Mouse (Mus musculus) small intestine, adult 2 months (tissue): ENCODE results near the gene Hnrnpr.

Experiments
- CTCF ChIP-seq: fragments of 200-500 bp; IDR thresholded peaks from 2 replicates; pipeline ENCODE4 v1.5.1; 2012; ENCODE audit warnings: low read depth, mild to moderate bottlenecking, control low read depth, inconsistent platforms, low read length, moderate library complexity, mixed read lengths; ENCODE audit not compliant: insufficient replicate concordance, insufficient read length; ENCODE audit errors: extremely low read depth
- POLR2A ChIP-seq: fragments of 200-500 bp; IDR thresholded peaks from 2 replicates; pipeline ENCODE4 v1.6.1; 2012; ENCODE audit warnings: low read depth, mild to moderate bottlenecking, control low read depth, inconsistent platforms, low read length, moderate library complexity

DNA sequence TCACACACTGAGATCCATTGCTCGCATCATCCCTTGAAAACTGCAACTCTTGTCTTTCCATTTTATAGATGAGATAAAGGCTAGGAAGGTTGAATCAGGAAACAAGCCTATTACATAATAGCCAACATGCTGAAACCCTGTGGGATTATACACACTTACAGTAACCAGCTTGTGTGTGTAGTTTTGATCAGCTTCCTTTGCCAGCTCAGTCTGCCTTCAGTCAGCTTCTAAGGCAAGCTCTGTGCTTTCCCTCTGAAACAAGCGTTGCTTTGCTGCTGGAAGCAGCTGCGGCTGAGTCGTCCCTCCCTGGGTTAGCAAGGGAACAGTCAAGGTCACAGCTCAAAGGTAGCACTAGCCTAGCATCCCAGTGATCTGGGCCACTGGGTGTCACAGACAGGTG lies 57.1 kb downstream of the Hnrnpr start:
- no peak for TF ChIP-seq POLR2A
- no peak for TF ChIP-seq CTCF
